Mouse (Mus musculus) G1E (cell line): ENCODE measurements at regions not wholly inside any gene's neighbourhood (a gene's known extent, or its start where the extent isn't known, plus 50 kb on each side); places are given as distances from the start of the nearest gene placed in this dataset.

Experiments
- ATAC-seq: 2 replicates; pipeline ENCODE4 v1.8.0; 2016; ENCODE audit warnings: mild to moderate bottlenecking; ENCODE audit not compliant: insufficient number of reproducible peaks, poor library complexity, low FRiP score, severe bottlenecking; ENCODE audit errors: extremely low read depth
- DNase-seq: peaks from one replicate; pipeline ENCODE4 v3.0.0; 2012; ENCODE audit warnings: low spot score
- H3K27me3 ChIP-seq: 2 replicates; pipeline ENCODE4 v1.6.1; 2012; ENCODE audit warnings: mild to moderate bottlenecking, low read length, inconsistent platforms; ENCODE audit not compliant: insufficient read depth
- H3K36me3 ChIP-seq: replicated peaks from 2 replicates; pipeline ENCODE3; 2012; ENCODE audit warnings: mild to moderate bottlenecking, inconsistent platforms
- H3K4me1 ChIP-seq: 2 replicates; pipeline ENCODE4 v1.6.1; 2012; ENCODE audit warnings: low read depth, low read length, inconsistent platforms, mixed read lengths; ENCODE audit not compliant: insufficient read depth
- H3K4me3 ChIP-seq: 2 replicates; pipeline ENCODE4 v1.5.1; 2012; ENCODE audit warnings: low read depth, mild to moderate bottlenecking, inconsistent platforms, low read length, moderate library complexity, mixed read lengths
- H3K9me3 ChIP-seq: replicated peaks from 2 replicates; pipeline ENCODE4 v1.6.1; 2012; ENCODE audit warnings: inconsistent platforms
- CTCF ChIP-seq: IDR thresholded peaks from 2 replicates; pipeline ENCODE4 v1.5.1; 2012; ENCODE audit warnings: low read depth, low read length, inconsistent platforms, mixed read lengths
- GATA1 ChIP-seq: IDR thresholded peaks from 2 replicates; pipeline ENCODE4 v1.6.1; 2012; ENCODE audit warnings: borderline replicate concordance, low read length, inconsistent platforms, mixed read lengths
- GATA2 ChIP-seq: IDR thresholded peaks from 2 replicates; pipeline ENCODE4 v1.6.1; 2012; ENCODE audit warnings: low read depth, low read length, inconsistent platforms, borderline replicate concordance
- POLR2AphosphoS5 ChIP-seq: IDR thresholded peaks from 2 replicates; pipeline ENCODE4 v1.6.1; 2012; ENCODE audit warnings: low read depth, low read length, inconsistent platforms; ENCODE audit not compliant: insufficient replicate concordance
- TAL1 ChIP-seq: conservative IDR thresholded peaks from 2 replicates; pipeline ENCODE4 v1.6.1; 2012; ENCODE audit warnings: low read depth, low read length, inconsistent platforms, mixed read lengths

DNA sequence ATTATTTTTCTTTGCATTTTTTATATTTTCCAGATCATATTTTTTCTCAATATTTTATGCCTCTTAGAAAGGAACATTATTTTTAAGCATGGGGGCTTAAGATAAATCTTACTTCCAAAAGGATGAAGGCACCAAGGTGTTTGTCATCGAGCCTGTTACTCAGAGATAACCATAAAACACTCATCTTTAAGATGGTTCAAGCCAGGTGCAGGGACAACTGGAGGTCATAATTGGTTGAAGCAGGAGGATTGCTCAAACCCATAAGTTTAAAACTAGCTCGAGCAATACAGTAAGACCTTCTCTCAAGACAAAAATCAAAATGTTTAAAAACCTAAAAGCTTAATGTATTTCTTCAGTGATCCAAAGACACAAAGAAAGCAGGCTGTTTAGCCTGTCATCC, 92.6 kb upstream of the Rreb1 start:
- H3K4me3 ChIP-seq, result no peak overlapping the region
- ATAC-seq (no peak), DNase-seq (no peak)
- H3K27me3 ChIP-seq, result peaks cover 22% of the 10 kb centered on the region
- no peaks in the 10 kb centered on the region for H3K36me3 ChIP-seq
- 0 out of 2 replicates have a peak, but pooled peaks cover 3% of the 10 kb centered on the region for H3K9me3 ChIP-seq
- TF ChIP-seq CTCF (no peak), GATA2 (no peak), POLR2AphosphoS5 (no peak), GATA1 (no peak), TAL1 (no peak)
- H3K4me1 ChIP-seq, result no peaks in the 10 kb centered on the region

DNA sequence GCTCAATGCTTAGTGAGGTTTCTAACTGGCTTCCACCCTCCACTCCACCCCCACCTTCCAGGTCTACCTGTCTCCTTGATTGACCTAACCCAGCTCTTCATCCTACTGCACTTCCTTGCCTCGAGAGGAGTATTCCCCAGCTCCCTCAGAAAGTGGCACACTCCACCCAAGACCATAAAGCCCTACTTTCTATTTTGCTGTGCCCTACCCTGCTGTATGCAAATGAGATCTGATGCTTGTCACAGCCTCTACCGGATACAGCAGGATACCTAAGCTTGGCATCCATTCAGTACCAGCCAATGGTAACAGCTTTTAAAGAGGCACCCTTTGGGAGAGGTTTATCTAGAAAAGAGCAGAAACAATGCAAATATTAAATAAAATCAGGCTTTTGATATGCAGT, 92.1 kb upstream of the Rreb1 start:
- H3K9me3 ChIP-seq, result 0 out of 2 replicates have a peak, but pooled peaks cover 3% of the 10 kb centered on the region
- TF ChIP-seq TAL1, result no peak
- no peak for TF ChIP-seq CTCF
- no peak for TF ChIP-seq POLR2AphosphoS5
- TF ChIP-seq GATA2, result no peak
- no peak for TF ChIP-seq GATA1
- H3K27me3 ChIP-seq, result peaks cover 24% of the 10 kb centered on the region
- no peaks in the 10 kb centered on the region for H3K4me1 ChIP-seq
- DNase-seq, result no peak
- no peak overlapping the region for H3K4me3 ChIP-seq
- no peak for ATAC-seq
- H3K36me3 ChIP-seq, result no peaks in the 10 kb centered on the region

DNA sequence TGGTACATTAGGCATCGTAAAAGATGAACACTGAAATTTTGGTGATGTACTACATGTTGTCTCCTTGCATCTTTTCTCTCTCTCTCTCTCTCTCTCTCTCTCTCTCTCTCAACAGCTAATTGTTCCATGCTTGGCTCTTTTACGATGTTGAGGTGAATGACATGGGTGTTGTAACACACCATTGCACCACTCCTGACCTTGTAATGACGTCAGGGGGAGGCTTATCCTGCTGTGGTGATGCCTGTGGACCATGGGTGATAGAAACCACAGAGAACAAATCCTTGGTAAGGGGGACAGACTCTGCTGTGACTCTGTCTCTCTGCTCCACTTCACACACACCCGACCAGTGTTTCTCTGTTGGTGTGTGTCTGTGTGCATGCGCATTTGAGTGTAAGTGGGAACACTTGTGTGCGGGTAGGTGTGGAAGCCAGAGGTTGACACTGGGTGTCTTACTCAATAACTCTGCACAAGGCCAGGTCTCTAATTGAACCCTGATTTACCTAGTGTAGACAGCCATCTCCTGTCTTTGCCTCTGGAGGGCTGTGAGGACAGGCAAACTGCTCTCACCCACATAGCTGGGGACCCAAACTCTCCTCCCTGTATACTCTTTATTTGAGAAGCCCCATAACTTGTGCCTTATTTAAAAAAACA, 88.9 kb upstream of the Rreb1 start:
- Histone ChIP-seq H3K36me3 (no peaks in the 10 kb centered on the region), H3K4me3 (no peak overlapping the region), H3K27me3 (peaks cover 28% of the 10 kb centered on the region), H3K9me3 (0 out of 2 replicates have a peak, but pooled peaks cover 3% of the 10 kb centered on the region), H3K4me1 (no peaks in the 10 kb centered on the region)
- no peak for TF ChIP-seq GATA1
- TF ChIP-seq TAL1, result no peak
- TF ChIP-seq CTCF, result no peak
- TF ChIP-seq POLR2AphosphoS5, result no peak
- TF ChIP-seq GATA2, result no peak
- ATAC-seq (no peak), DNase-seq (no peak)

DNA sequence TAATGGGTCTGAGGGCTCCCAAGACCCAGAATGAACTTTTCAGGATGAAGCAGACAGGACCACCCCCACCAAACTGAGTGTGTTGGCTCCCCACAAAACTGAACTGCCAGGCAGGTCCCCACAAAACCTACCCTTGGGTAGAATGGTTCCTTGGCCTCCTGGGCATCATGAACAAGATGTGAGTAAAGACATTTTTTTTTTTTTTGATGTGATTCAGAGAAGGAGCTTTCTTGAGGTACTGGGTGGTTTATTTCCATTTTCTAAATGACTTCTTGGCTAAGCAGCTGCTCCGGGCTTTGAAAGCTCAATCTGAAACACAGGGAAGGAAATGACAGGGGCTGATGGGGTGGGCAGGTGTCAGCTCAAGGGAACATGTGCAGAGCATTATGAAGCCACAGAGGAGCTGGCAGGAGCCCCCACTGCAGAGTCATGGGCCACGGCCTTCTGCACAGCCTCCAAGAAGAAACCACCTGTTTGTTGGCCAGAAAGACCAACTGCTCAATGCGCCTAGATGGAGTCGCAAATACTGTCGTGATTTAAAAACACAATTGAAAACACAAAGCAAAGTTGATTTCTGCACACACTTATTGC, 86.2 kb upstream of the Rreb1 start:
- ATAC-seq, result no peak
- peaks cover 27% of the 10 kb centered on the region for H3K27me3 ChIP-seq
- no peak overlapping the region for H3K4me3 ChIP-seq
- TF ChIP-seq GATA2, result no peak
- TF ChIP-seq TAL1, result no peak
- TF ChIP-seq POLR2AphosphoS5, result no peak
- TF ChIP-seq CTCF, result no peak
- no peak for TF ChIP-seq GATA1
- no peaks in the 10 kb centered on the region for H3K36me3 ChIP-seq
- DNase-seq, result no peak
- H3K9me3 ChIP-seq, result 0 out of 2 replicates have a peak, but pooled peaks cover 3% of the 10 kb centered on the region
- no peaks in the 10 kb centered on the region for H3K4me1 ChIP-seq

DNA sequence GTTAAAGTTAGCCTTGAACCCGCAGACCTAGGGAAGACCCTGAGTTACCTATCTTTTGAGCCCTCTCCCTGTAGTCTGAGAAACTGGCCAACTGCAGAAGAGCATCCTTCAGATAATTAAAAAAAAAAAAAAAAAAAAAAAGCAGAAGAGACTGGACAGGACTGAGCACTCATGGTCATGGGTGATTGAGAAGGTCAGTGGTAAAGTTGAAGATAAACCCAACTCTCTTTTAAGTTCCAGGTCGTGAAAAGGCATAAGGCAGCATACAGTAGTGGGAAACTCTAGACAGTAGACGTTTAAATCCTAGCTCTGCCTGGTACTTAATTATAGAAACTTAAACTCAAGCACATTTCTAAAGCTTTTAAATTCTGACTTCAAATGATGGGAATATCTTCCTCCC, 84.6 kb upstream of the Rreb1 start:
- no peak for ATAC-seq
- TF ChIP-seq GATA2 (no peak), GATA1 (no peak), TAL1 (no peak), POLR2AphosphoS5 (no peak), CTCF (no peak)

DNA sequence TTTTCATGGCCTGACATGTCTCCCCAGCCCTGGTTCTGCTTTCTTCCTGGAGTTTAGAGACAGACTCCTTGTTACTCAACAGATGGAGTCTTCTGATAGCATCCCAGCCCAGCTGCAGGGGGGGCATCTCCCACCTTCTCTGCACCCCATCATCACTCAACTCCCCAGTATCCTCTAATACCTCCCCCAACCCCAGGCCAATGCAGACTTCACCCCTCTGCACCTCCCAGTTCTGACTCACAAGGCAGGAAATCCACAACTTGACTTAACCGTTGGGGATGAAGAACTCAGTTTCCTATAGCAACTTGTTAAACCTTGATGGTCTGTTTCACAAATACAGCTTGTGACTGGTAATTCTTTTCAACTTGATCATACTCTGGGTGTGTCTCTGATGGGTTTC, 73.7 kb upstream of the Rreb1 start:
- Histone ChIP-seq H3K36me3 (no peaks in the 10 kb centered on the region), H3K4me1 (peaks cover 4% of the 10 kb centered on the region; the same call in 1 of the 2 replicates), H3K9me3 (no peaks in the 10 kb centered on the region), H3K4me3 (no peak overlapping the region), H3K27me3 (peaks cover 60% of the 10 kb centered on the region)
- TF ChIP-seq TAL1, result no peak
- no peak for TF ChIP-seq POLR2AphosphoS5
- TF ChIP-seq GATA2, result no peak
- TF ChIP-seq GATA1, result no peak
- no peak for TF ChIP-seq CTCF
- no peak for DNase-seq
- ATAC-seq, result no peak; the same call in 1 of the 2 replicates

More for the DNA sequence above, 84.6 kb upstream of the Rreb1 start:
- DNase-seq, result no peak
- no peak overlapping the region for H3K4me3 ChIP-seq
- no peaks in the 10 kb centered on the region for H3K36me3 ChIP-seq
- H3K4me1 ChIP-seq, result no peaks in the 10 kb centered on the region
- H3K27me3 ChIP-seq, result peaks cover 29% of the 10 kb centered on the region
- H3K9me3 ChIP-seq, result 0 out of 2 replicates have a peak, but pooled peaks cover 3% of the 10 kb centered on the region
